Mouse (Mus musculus): ENCODE measurements around the gene Dpy19l1. TPM values are rescaled to one million over a fixed set of nuclear protein-coding genes. Genes with fewer than 3 reads are reported as not detected.

Gene Dpy19l1
- polyA plus RNA-seq, 1 experiment from 2014 or later, result 11.7 TPM

DNA sequence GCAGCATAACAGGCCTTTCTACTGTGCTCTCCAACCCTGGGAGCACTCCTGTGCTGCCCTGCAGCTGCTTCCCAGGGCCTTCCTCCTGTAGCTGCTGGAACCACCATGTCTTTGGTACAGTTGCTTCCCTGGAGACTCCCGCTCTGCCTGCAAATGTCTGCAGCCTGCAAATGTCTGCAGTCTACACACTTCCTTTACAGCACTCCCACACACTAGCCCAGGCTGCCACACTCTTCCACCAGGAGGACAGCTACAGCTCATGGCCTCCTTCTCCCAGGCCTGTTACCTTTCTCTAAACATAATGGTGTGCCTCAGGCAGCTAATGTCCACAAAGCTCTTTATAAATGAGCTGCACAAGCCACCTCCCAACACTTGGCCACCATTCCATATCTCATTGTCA, 36.3 kb downstream of the Dpy19l1 start:
- Histone ChIP-seq H3K36me3 (0 out of 2 replicates have a peak, but pooled peaks cover 3% of the 10 kb centered on the region), H3K4me2 (no peak overlapping the region), H3K4me1 (no peaks in the 10 kb centered on the region), H3K27me3 (no peaks in the 10 kb centered on the region), H3K27ac (no peak overlapping the region), H3K4me3 (no peak overlapping the region), H3K9ac (no peak overlapping the region), H3K9me3 (no peaks in the 10 kb centered on the region)
- no peak for ATAC-seq (ENCODE audit: insufficient number of reproducible peaks, insufficient read depth, low FRiP score, low TSS enrichment, low read depth)
- WGBS, result 97% methylated on average over 1 of the region's 1 CpGs

DNA sequence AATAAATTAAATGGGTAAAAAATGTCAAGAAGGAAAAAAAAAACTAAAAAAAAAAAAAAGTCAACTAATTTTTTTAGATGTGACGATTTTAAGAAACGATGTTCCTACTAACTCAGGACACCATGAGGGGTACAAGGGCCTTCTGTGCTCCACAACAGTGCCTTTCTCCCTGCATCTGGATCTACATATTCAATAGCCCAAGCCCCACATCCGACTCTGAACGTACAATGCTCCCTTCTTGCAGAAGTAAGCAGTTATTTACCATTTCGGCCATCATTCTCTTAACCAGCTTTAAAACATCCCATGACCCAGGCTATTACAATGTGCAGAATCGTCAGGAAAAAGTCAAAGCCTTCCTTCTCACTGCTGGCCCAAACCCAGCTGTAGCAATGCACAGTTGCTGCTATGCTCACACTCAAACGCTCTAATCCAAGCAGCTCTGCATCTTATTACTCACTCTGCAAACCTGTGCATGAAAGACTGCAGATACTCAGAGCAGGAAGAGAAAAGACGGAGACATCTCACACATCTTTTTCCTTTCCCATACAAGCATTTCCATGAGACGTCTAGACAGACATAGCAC, 41.5 kb downstream of the Dpy19l1 start:
- no peak overlapping the region for H3K4me3 ChIP-seq
- 82% methylated on average over 9 of the region's 9 CpGs for WGBS
- no peak overlapping the region for H3K9ac ChIP-seq
- H3K27me3 ChIP-seq, result no peaks in the 10 kb centered on the region
- peaks cover 13% of the 10 kb centered on the region for H3K36me3 ChIP-seq
- H3K9me3 ChIP-seq, result no peaks in the 10 kb centered on the region
- H3K27ac ChIP-seq, result no peak overlapping the region
- H3K4me1 ChIP-seq, result no peaks in the 10 kb centered on the region
- ATAC-seq (ENCODE audit: insufficient number of reproducible peaks, insufficient read depth, low FRiP score, low TSS enrichment, low read depth), result no peak
- H3K4me2 ChIP-seq, result no peak overlapping the region

DNA sequence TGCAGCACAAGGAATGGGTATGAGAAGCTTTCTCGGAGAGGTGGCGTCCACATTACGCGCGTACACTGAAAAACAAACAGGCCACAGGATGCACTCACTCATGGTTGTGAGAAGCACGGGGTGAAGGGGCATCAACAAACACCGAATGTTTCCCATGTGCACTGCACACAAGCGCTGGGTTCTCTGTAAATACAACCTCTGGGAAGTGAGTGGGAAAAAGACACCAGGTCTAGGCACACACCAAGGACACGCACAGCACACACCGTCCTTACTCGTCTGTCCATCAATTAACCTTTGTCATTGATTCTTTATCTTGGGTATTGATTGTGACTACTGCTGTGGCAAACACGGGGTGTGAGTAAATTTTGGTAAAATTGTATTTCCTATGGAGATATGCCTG, 49.1 kb downstream of the Dpy19l1 start:
- Histone ChIP-seq H3K9me3 (no peaks in the 10 kb centered on the region), H3K36me3 (peaks cover 4% of the 10 kb centered on the region; the same call in 1 of the 2 replicates), H3K4me1 (0 out of 2 replicates have a peak, but pooled peaks cover 5% of the 10 kb centered on the region), H3K27me3 (no peaks in the 10 kb centered on the region), H3K4me3 (no peak overlapping the region), H3K27ac (no peak overlapping the region), H3K9ac (no peak overlapping the region), H3K4me2 (no peak overlapping the region)
- WGBS, result 89% methylated on average over 12 of the region's 12 CpGs
- no peak for ATAC-seq (ENCODE audit: insufficient number of reproducible peaks, insufficient read depth, low FRiP score, low TSS enrichment, low read depth)

DNA sequence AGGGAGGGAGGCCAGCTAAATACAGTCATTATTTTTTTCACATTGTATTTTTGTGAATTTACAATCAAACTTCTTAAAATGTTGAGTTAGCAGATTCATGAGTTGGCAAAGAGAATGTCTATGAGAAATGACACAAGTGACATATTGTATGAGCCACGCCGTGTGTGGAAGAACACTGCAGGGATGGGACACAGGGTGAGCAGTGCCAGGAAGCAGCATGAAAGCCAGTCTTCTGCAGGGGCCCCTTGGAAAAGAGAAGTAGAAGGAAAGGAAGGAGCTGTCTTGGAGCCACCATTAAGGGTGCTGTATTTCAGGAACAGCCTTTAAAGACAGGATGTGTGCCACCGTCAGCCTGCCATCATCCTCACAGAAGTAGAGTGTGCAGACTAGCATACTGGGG, 52.0 kb downstream of the Dpy19l1 start:
- H3K4me2 ChIP-seq, result no peak overlapping the region
- WGBS, result 76% methylated on average over 3 of the region's 3 CpGs
- H3K4me1 ChIP-seq, result 0 out of 2 replicates have a peak, but pooled peaks cover 5% of the 10 kb centered on the region
- no peak overlapping the region for H3K9ac ChIP-seq
- no peaks in the 10 kb centered on the region for H3K27me3 ChIP-seq
- no peak overlapping the region for H3K27ac ChIP-seq
- H3K4me3 ChIP-seq, result no peak overlapping the region
- no peak for ATAC-seq (ENCODE audit: insufficient number of reproducible peaks, insufficient read depth, low FRiP score, low TSS enrichment, low read depth)
- H3K36me3 ChIP-seq, result peaks cover 11% of the 10 kb centered on the region; the same call in 1 of the 2 replicates
- H3K9me3 ChIP-seq, result no peaks in the 10 kb centered on the region

DNA sequence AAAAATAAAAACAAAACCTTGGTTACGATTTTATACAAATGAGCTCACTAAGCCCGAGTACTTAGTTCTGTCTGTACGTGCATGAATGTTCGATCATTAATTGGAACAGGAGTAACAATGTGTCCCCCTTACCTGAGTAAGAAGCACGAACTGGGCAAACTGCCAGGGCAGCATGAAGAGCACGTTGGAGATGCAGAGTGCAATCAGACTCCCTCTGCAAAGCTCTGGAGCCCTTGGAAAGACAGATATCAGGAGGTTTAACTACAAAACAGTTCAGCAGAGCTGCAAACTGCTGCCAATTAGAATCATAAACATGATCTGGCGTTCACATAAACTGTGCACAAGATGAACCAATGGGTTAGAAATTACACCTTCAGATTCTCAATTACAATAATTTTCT, 52.4 kb downstream of the Dpy19l1 start:
- 0 out of 2 replicates have a peak, but pooled peaks cover 5% of the 10 kb centered on the region for H3K4me1 ChIP-seq
- no peak for ATAC-seq (ENCODE audit: insufficient number of reproducible peaks, insufficient read depth, low FRiP score, low TSS enrichment, low read depth)
- no peak overlapping the region for H3K27ac ChIP-seq
- 77% methylated on average over 7 of the region's 7 CpGs for WGBS
- peaks cover 11% of the 10 kb centered on the region; the same call in 1 of the 2 replicates for H3K36me3 ChIP-seq
- no peaks in the 10 kb centered on the region for H3K9me3 ChIP-seq
- no peak overlapping the region for H3K9ac ChIP-seq
- no peak overlapping the region for H3K4me2 ChIP-seq
- H3K4me3 ChIP-seq, result no peak overlapping the region
- H3K27me3 ChIP-seq, result no peaks in the 10 kb centered on the region

DNA sequence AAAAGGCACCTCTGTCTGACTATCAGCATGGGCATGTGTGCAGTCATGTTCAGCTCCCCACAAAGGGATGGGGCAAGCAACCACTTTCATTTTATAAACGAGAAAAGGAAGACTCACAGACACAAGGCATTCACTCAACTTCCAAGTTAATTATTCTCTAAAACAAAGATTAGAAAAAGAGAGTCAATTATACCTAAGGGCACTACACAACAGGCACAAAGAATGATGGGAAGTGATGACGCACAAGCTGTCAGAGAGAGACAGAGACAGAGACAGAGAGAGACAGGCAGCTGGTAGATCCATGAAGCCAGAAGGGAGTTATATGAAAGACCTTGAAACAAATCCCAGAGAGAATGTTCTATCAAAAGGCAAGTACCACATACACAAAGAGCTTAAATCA, 68.0 kb downstream of the Dpy19l1 start:
- no peak overlapping the region for H3K9ac ChIP-seq
- no peak for ATAC-seq (ENCODE audit: insufficient number of reproducible peaks, insufficient read depth, low FRiP score, low TSS enrichment, low read depth)
- 75% methylated on average over 2 of the region's 2 CpGs for WGBS

DNA sequence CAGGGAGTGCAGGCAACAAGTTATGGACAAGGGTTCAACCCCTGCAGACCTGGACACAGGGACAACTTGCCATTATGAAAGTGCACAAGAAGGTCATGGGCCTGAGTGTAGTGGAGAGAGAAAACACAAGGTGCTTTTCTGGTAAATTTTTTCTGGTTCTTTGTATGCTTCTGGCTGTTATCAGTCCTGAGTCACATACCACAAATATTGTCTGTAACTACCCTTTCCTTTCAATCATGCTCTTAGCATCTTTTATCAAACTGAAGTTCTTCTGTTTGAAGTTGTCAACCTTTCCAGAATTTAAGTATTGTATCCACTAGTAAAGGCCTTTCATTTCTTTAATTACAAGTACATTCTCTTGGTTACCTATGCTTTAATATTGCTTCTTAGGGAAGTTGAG, 73.2 kb downstream of the Dpy19l1 start:
- Histone ChIP-seq H3K27ac (no peak overlapping the region), H3K9ac (no peak overlapping the region), H3K27me3 (no peaks in the 10 kb centered on the region), H3K4me3 (no peak overlapping the region), H3K36me3 (peaks cover 10% of the 10 kb centered on the region), H3K4me1 (no peaks in the 10 kb centered on the region), H3K9me3 (no peaks in the 10 kb centered on the region), H3K4me2 (no peak overlapping the region)
- no peak for ATAC-seq (ENCODE audit: insufficient number of reproducible peaks, insufficient read depth, low FRiP score, low TSS enrichment, low read depth)

More for the DNA sequence above, 68.0 kb downstream of the Dpy19l1 start:
- no peak overlapping the region for H3K4me3 ChIP-seq
- no peaks in the 10 kb centered on the region for H3K9me3 ChIP-seq
- H3K27ac ChIP-seq, result no peak overlapping the region
- H3K27me3 ChIP-seq, result no peaks in the 10 kb centered on the region
- H3K4me2 ChIP-seq, result no peak overlapping the region
- no peaks in the 10 kb centered on the region for H3K4me1 ChIP-seq
- peaks cover 5% of the 10 kb centered on the region; the same call in 1 of the 2 replicates for H3K36me3 ChIP-seq

DNA sequence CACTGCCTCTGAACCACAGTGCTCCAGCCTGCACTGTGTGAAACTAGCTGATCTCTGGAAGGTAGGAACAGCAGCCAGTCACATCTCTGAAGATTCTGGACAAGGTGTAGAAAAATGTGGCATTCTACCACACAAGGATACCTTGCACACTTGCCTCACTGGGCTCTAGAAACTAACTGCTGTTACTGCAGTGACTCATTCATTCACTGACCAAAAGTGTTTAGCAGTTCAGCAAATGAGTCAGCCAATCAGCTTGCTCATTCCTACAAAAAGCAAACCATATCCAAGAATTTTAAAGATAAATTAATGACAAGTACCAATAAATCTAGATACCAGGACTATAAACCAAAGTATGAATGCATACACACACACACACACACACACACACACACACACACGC, 77.3 kb downstream of the Dpy19l1 start:
- H3K9ac ChIP-seq, result no peak overlapping the region
- H3K27ac ChIP-seq, result no peak overlapping the region
- no peaks in the 10 kb centered on the region for H3K4me1 ChIP-seq
- no peaks in the 10 kb centered on the region for H3K27me3 ChIP-seq
- WGBS, result 92% methylated on average over 1 of the region's 1 CpGs
- no peaks in the 10 kb centered on the region for H3K9me3 ChIP-seq
- ATAC-seq (ENCODE audit: insufficient number of reproducible peaks, insufficient read depth, low FRiP score, low TSS enrichment, low read depth), result no peak
- no peak overlapping the region for H3K4me2 ChIP-seq
- no peak overlapping the region for H3K4me3 ChIP-seq
- peaks cover 14% of the 10 kb centered on the region for H3K36me3 ChIP-seq

DNA sequence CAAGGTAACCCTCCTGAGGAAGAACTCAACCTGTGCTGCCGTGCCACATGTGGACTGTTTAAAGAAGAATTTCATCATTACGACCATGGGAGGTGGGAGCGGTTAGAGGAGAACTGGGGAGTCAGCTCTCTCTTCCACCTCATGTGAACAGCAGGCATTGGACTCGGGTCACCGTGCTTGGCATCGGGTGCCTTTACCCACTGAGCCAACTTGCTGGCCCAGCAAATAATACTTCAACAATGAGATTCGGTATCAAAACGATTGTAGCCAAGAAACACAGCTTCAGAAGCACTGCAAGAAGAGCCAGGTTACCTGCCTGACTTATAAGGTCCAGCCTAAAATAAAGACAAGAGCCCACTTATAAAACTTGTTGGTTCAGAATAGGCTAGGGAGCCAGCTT, 79.7 kb downstream of the Dpy19l1 start:
- H3K36me3 ChIP-seq, result peaks cover 26% of the 10 kb centered on the region
- no peak overlapping the region for H3K27ac ChIP-seq
- 93% methylated on average over 8 of the region's 8 CpGs for WGBS

DNA sequence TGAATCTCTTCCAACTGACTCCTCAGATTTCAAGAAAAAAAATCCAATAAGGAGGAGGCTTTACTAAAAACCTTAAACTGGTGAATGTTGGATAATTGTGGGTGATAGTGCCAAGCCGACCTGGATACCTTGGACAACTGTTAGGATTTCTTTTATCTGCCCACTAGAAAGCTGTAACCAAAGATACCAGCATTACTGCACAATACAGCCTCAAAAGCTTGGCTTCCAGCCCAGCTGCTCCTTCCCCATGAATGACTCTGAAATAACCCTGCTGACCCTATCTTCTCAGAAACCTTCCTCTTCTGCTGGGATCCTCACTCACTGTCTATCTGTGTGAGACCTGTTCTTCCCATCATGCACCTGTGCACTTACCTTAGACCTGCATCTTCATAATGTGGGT, 81.1 kb downstream of the Dpy19l1 start:
- peaks cover 29% of the 10 kb centered on the region for H3K36me3 ChIP-seq
- H3K4me2 ChIP-seq, result no peak overlapping the region
- H3K9ac ChIP-seq, result no peak overlapping the region
- no peaks in the 10 kb centered on the region for H3K9me3 ChIP-seq
- no peaks in the 10 kb centered on the region for H3K27me3 ChIP-seq
- no peak overlapping the region for H3K4me3 ChIP-seq
- 85% methylated on average over 1 of the region's 1 CpGs for WGBS
- H3K27ac ChIP-seq, result no peak overlapping the region
- H3K4me1 ChIP-seq, result no peaks in the 10 kb centered on the region
- ATAC-seq (ENCODE audit: insufficient number of reproducible peaks, insufficient read depth, low FRiP score, low TSS enrichment, low read depth), result no peak

More for the DNA sequence above, 79.7 kb downstream of the Dpy19l1 start:
- H3K9ac ChIP-seq, result no peak overlapping the region
- no peak overlapping the region for H3K4me2 ChIP-seq
- H3K27me3 ChIP-seq, result no peaks in the 10 kb centered on the region
- ATAC-seq (ENCODE audit: insufficient number of reproducible peaks, insufficient read depth, low FRiP score, low TSS enrichment, low read depth), result no peak
- no peak overlapping the region for H3K4me3 ChIP-seq
- H3K4me1 ChIP-seq, result no peaks in the 10 kb centered on the region
- no peaks in the 10 kb centered on the region for H3K9me3 ChIP-seq

DNA sequence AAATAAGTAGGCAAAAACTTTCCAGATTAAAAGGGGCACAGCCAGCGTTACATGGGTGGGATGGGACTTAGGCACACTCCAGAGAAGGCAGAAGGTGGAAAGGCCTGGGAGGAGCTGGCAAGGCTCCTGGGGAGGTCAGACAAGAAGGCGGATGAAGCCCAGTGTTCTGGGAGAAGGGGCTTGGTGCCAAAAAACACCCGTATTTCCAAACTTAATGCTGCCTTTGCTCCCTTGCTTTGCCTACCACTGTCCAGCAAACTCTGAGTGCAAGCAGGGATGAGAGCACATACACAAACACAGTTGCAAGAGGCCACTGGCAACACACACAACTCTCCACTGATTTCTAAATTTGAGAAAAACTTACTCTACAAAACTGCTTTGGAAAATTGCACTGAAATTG, 81.7 kb downstream of the Dpy19l1 start:
- H3K36me3 ChIP-seq, result peaks cover 29% of the 10 kb centered on the region
- WGBS, result 81% methylated on average over 3 of the region's 3 CpGs

DNA sequence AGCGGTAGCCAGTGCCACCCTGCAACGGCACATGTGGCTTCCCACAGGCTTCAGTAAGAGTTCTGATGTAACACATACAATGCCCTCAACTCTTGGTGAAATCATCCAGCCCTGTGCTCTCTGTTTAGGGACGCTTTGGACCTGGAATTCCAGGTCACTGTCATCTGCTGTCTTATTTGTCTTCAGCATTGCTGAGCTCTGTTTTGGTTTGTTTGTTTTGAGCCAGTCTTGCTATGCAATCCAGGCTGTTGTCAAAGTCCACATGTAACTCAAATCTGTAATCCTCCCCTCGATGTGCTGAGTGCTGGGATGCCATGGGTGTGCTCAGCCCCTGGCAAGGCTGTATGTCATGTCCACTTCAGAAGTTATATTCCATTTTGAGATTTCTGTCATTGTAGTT, 82.8 kb downstream of the Dpy19l1 start:
- Histone ChIP-seq H3K36me3 (peaks cover 29% of the 10 kb centered on the region), H3K9ac (no peak overlapping the region), H3K4me2 (no peak overlapping the region), H3K9me3 (no peaks in the 10 kb centered on the region), H3K27ac (no peak overlapping the region), H3K4me1 (no peaks in the 10 kb centered on the region), H3K27me3 (no peaks in the 10 kb centered on the region), H3K4me3 (no peak overlapping the region)
- 95% methylated on average over 4 of the region's 4 CpGs for WGBS
- ATAC-seq (ENCODE audit: insufficient number of reproducible peaks, insufficient read depth, low FRiP score, low TSS enrichment, low read depth), result no peak

More for the DNA sequence above, 81.7 kb downstream of the Dpy19l1 start:
- Histone ChIP-seq H3K9me3 (no peaks in the 10 kb centered on the region), H3K4me3 (no peak overlapping the region), H3K4me1 (no peaks in the 10 kb centered on the region), H3K27me3 (no peaks in the 10 kb centered on the region), H3K4me2 (no peak overlapping the region), H3K27ac (no peak overlapping the region), H3K9ac (no peak overlapping the region)
- no peak for ATAC-seq (ENCODE audit: insufficient number of reproducible peaks, insufficient read depth, low FRiP score, low TSS enrichment, low read depth)

All from embryonic facial prominence, embryonic 13.5 days (tissue).